Comparison of ENCODE assay signal across 19 mouse cellular contexts in genomic region chr11:54972789-54973188, GRCm38 (mm10). TPM values are rescaled to one million over a fixed set of nuclear protein-coding genes. Genes with fewer than 3 reads are reported as not detected.
DNase-seq lines count a peak whose midpoint lies in the region; ATAC-seq and TF ChIP-seq lines count a peak whose summit lies in the region.
"Had no signal": no experiment of that assay in that cellular context is flagged by ENCODE, and none has a peak within 500 bp of the region (broad histone marks: within the 10 kb centered on the region; RNA-seq: fewer than 3 reads in every experiment).

No protein-coding gene starts in this region.

- H3K9ac ChIP-seq in heart, embryonic 16.5 days (ENCODE audit: low read length), result no peak overlapping the region
- H3K9ac ChIP-seq in heart, embryonic 11.5 days (ENCODE audit: low read depth, low read length), result no peak overlapping the region
- no peak overlapping the region for H3K9ac ChIP-seq in intestine, postnatal 0 days (ENCODE audit: low read depth, low read length)
- H3K9ac ChIP-seq: embryonic facial prominence, embryonic 13.5 days; hindbrain, embryonic 12.5 days; limb, embryonic 12.5 days; liver, embryonic 13.5 days; lung, embryonic 15.5 days had no signal

- H3K4me2 ChIP-seq in heart, embryonic 16.5 days (ENCODE audit: low read depth, low read length), result no peak overlapping the region
- H3K4me2 ChIP-seq in heart, embryonic 11.5 days, result no peak overlapping the region
- no peak overlapping the region for H3K4me2 ChIP-seq in intestine, postnatal 0 days (replicated peaks; ENCODE audit: low read depth)
- H3K4me2 ChIP-seq: embryonic facial prominence, embryonic 13.5 days; hindbrain, embryonic 12.5 days; limb, embryonic 12.5 days; liver, embryonic 13.5 days had no signal

- DNase-seq in CD4-positive, CD25-positive, alpha-beta regulatory T cell, adult 2 months (ENCODE audit: low read depth, low spot score), result peak; percentile 54
- DNase-seq in testis, postnatal 14 days (ENCODE audit: low spot score), result no peak
- no peak for DNase-seq in urinary bladder, postnatal 36 days (ENCODE audit: low spot score in 2 of 2)
- DNase-seq in thymus, postnatal 14 days, result no peak
- DNase-seq: cerebellum, adult 9-10 months; kidney, adult 11 months; liver, embryonic 13.5 days; lung, postnatal 4 days; retina, postnatal 1 day had no signal

- H3K4me1 ChIP-seq in heart, embryonic 16.5 days (ENCODE audit: control insufficient read depth, insufficient read depth, low read length), result peaks cover 16% of the 10 kb centered on the region
- peaks cover 21% of the 10 kb centered on the region for H3K4me1 ChIP-seq in heart, embryonic 11.5 days (ENCODE audit: control insufficient read depth, insufficient read depth, low read length)
- peaks cover 72% of the 10 kb centered on the region for H3K4me1 ChIP-seq in E14TG2a.4 (replicated peaks; ENCODE audit: low read depth, low read length)
- peaks cover 4% of the 10 kb centered on the region for H3K4me1 ChIP-seq in intestine, postnatal 0 days (replicated peaks; ENCODE audit: control insufficient read depth, insufficient read depth, low read length)

- H3K4me3 ChIP-seq in heart, embryonic 16.5 days (ENCODE audit: low read length), result no peak overlapping the region
- no peak overlapping the region for H3K4me3 ChIP-seq in heart, embryonic 11.5 days (ENCODE audit: low read depth, low read length)
- H3K4me3 ChIP-seq in E14TG2a.4 (replicated peaks; ENCODE audit: low read length), result peak overlapping the region; percentile 43
- no peak overlapping the region for H3K4me3 ChIP-seq in intestine, postnatal 0 days (ENCODE audit: low read depth, low read length)
- H3K4me3 ChIP-seq: embryonic facial prominence, embryonic 13.5 days; hindbrain, embryonic 12.5 days; limb, embryonic 12.5 days; liver, embryonic 13.5 days; lung, embryonic 15.5 days had no signal

- H3K27ac ChIP-seq in heart, embryonic 16.5 days (ENCODE audit: low read length), result peak overlapping the region; percentile 0; the same call in 1 of the 2 replicates
- no peak overlapping the region for H3K27ac ChIP-seq in heart, embryonic 11.5 days (ENCODE audit: low read depth, low read length)
- peak overlapping the region; percentile 57; the same call in 1 of the 2 replicates for H3K27ac ChIP-seq in intestine, postnatal 0 days (ENCODE audit: low read depth, low read length)
- H3K27ac ChIP-seq: embryonic facial prominence, embryonic 13.5 days; hindbrain, embryonic 12.5 days; kidney, postnatal 0 days; limb, embryonic 12.5 days; liver, embryonic 13.5 days; lung, embryonic 15.5 days had no signal

- ATAC-seq in heart, embryonic 16.5 days (replicated peaks; ENCODE audit: extremely low read depth, insufficient read depth, low FRiP score), result no peak
- no peak for ATAC-seq in heart, embryonic 11.5 days (replicated peaks; ENCODE audit: insufficient number of reproducible peaks, low FRiP score, low TSS enrichment)
- ATAC-seq in intestine, postnatal 0 days, result peak; percentile 60
- ATAC-seq: forebrain, embryonic 16.5 days had no signal

- no peak for TF ChIP-seq CTCF in E14TG2a.4 (conservative IDR thresholded peaks at IDR 0.05; ENCODE audit: low read length)
- no peak for TF ChIP-seq CTCF in intestine, postnatal 0 days (IDR thresholded peaks at IDR 0.05; ENCODE audit: low read depth)

- peaks cover 3% of the 10 kb centered on the region; the same call in 1 of the 2 replicates for H3K9me3 ChIP-seq in heart, embryonic 16.5 days (replicated peaks; ENCODE audit: control insufficient read depth, low read length)
- H3K9me3 ChIP-seq in heart, embryonic 11.5 days (replicated peaks; ENCODE audit: control insufficient read depth, low read length), result no peaks in the 10 kb centered on the region
- H3K9me3 ChIP-seq in E14TG2a.4 (ENCODE audit: low read length), result no peaks in the 10 kb centered on the region
- no peaks in the 10 kb centered on the region for H3K9me3 ChIP-seq in intestine, postnatal 0 days (ENCODE audit: control insufficient read depth)
- H3K9me3 ChIP-seq: embryonic facial prominence, embryonic 13.5 days; hindbrain, embryonic 12.5 days; limb, embryonic 12.5 days; liver, embryonic 13.5 days; lung, embryonic 15.5 days had no signal

- peaks cover 2% of the 10 kb centered on the region; the same call in 1 of the 2 replicates for H3K36me3 ChIP-seq in heart, embryonic 16.5 days (ENCODE audit: control insufficient read depth, insufficient read depth)
- peaks cover 1% of the 10 kb centered on the region for H3K36me3 ChIP-seq in heart, embryonic 11.5 days (ENCODE audit: control insufficient read depth, insufficient read depth, low read length)
- H3K36me3 ChIP-seq in E14TG2a.4 (ENCODE audit: insufficient read depth, low read length), result peaks cover 1% of the 10 kb centered on the region
- H3K36me3 ChIP-seq in intestine, postnatal 0 days (ENCODE audit: control insufficient read depth, insufficient read depth), result no peaks in the 10 kb centered on the region
- H3K36me3 ChIP-seq: hindbrain, embryonic 12.5 days; liver, embryonic 13.5 days had no signal

- no peaks in the 10 kb centered on the region for H3K27me3 ChIP-seq in heart, embryonic 16.5 days (ENCODE audit: control insufficient read depth, insufficient read depth, low read length)
- no peaks in the 10 kb centered on the region for H3K27me3 ChIP-seq in heart, embryonic 11.5 days (ENCODE audit: control insufficient read depth, insufficient read depth, low read length)
- H3K27me3 ChIP-seq in E14TG2a.4 (ENCODE audit: insufficient read depth, low read length), result no peaks in the 10 kb centered on the region
- H3K27me3 ChIP-seq in intestine, postnatal 0 days (replicated peaks; ENCODE audit: control insufficient read depth, insufficient read depth, low read length), result no peaks in the 10 kb centered on the region
- H3K27me3 ChIP-seq: embryonic facial prominence, embryonic 13.5 days; hindbrain, embryonic 12.5 days; limb, embryonic 12.5 days; liver, embryonic 13.5 days; lung, embryonic 15.5 days had no signal

- WGBS in heart, embryonic 16.5 days, result 55% methylated on average over 6 of the region's 6 CpGs
- WGBS in heart, embryonic 11.5 days (ENCODE audit: insufficient replicate concordance), result 57% methylated on average over 6 of the region's 6 CpGs
- WGBS in intestine, postnatal 0 days, result 41% methylated on average over 4 of the region's 6 CpGs

RNA-seq across cellular contexts. Expression of gene Tnip1, which starts 10.1 kb away (rescaled TPM):
- polyA plus RNA-seq in heart, embryonic 16.5 days (2015; fragmentation: Nextera tagmentation; extraction: Ambion mirVana), result 20.0 and 24.7 TPM in 2 replicates
- polyA plus RNA-seq in heart, embryonic 11.5 days (2014; fragmentation: Nextera tagmentation; extraction: Ambion mirVana), result 16.0 and 16.8 TPM in 2 replicates
- polyA plus RNA-seq in intestine, postnatal 0 days (2015; fragmentation: Nextera tagmentation; extraction: Ambion mirVana), result 29.9 and 30.3 TPM in 2 replicates
